Mouse (Mus musculus) thymus, adult 2 months (tissue): ENCODE measurements around the gene Ccdc33.

Source experiments
- CTCF ChIP-seq: fragments of 200-500 bp; IDR thresholded peaks from 2 replicates; pipeline ENCODE4 v1.5.1; 2012; ENCODE audit warnings: mild to moderate bottlenecking, control low read depth, low read length, moderate library complexity, borderline replicate concordance; ENCODE audit not compliant: control insufficient read depth, poor library complexity, insufficient read depth; ENCODE audit errors: extremely low read depth
- POLR2A ChIP-seq: fragments of 200-500 bp; IDR thresholded peaks from 2 replicates; pipeline ENCODE4 v1.6.1; 2012; ENCODE audit warnings: mild to moderate bottlenecking, low read length, control low read depth, moderate library complexity; ENCODE audit not compliant: control insufficient read depth, poor library complexity, insufficient read depth; ENCODE audit errors: extremely low read depth

DNA sequence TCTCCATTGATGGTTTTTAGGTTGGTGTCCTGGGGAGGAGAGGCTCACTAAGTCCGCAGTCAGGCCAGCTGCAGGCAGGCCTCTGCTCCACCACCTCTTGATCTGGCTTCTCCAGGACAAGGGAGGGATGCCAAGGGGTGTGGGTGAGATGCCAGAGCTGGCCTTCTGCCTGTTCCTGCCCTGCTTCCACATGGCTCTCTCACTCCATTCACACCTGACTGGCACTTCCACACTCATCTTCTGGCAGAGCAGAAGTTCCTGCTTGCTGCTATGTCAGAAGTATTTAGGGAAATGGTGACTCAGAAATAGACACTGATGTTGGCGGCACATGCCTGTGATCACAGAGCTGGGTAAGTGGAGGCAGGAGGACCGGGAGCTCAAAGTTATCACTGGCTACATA lies 51.1 kb downstream of the Ccdc33 start:
- TF ChIP-seq POLR2A (no peak), CTCF (no peak)
